Mouse (Mus musculus): ENCODE data around the gene Fam49a.
"Not testable (repeated sequence)": the region's sequence is repeated elsewhere in the genome, so short reads cannot be mapped to it uniquely, and the experiment has no call there.

The Fam49a gene

GRCm38 (mm10) chr12:12261987-12262971 is at the start of gene Fam49a:
Gene Fam49a, plus strand, starts transcription at chr12:12262139.
- DNase-seq (ENCODE audit: low read depth, low spot score): peak; percentile 24

DNA sequence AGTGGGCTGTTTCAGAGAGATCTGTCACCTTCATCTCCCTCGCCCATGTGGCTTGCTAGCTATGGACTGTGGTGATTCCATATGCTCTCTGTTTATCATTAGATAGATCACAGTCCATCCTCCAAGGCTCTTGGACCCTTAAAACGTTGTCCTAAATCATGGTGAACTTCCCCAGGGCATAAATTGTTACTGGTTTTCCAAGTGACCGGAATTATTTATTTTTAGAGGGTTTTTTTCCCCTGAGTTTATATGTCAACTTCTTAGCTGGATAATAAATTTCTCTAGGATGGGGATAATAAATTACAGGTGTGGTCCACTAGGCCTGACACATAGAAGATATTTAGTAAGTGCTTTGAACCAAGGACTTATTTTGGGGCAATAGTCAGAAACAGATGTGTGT is 48.4 kb upstream of the Fam49a start:
- DNase-seq (ENCODE audit: low read depth, low spot score): no peak

DNA sequence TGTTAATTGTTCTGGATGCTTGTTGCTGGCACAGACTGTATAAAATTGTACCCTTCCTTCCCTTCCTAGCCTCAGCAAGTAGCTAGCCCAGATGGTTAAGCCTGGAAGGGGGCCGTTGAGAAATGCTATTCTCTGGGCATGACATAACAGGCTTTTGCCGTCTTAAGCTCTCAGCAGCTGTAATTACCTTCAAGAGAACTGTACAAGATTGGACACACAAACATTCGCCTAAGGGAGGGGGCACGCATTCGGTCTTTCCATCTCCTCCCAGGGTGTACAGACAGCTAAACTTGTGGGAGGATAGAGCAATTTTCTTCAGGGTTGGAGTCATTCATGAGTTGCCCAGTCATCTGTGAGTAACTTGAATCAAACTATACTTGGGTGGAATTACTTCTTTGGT is 43.0 kb upstream of the Fam49a start:
- no peak for DNase-seq (ENCODE audit: low read depth, low spot score)

- no peak for DNase-seq (ENCODE audit: low read depth, low spot score)
These were observed 41.0 kb upstream of the Fam49a start for GRCm38 (mm10) chr12:12220755-12221496.

- no peak for DNase-seq (ENCODE audit: low read depth, low spot score)
These were observed 39.2 kb upstream of the Fam49a start for GRCm38 (mm10) chr12:12222585-12223290.

- no peak for DNase-seq (ENCODE audit: low read depth, low spot score)
These were observed 38.6 kb upstream of the Fam49a start for GRCm38 (mm10) chr12:12223336-12223735.

GRCm38 (mm10) chr12:12225706-12226105 is 36.2 kb upstream of the Fam49a start:
- DNase-seq (ENCODE audit: low read depth, low spot score): no peak

DNA sequence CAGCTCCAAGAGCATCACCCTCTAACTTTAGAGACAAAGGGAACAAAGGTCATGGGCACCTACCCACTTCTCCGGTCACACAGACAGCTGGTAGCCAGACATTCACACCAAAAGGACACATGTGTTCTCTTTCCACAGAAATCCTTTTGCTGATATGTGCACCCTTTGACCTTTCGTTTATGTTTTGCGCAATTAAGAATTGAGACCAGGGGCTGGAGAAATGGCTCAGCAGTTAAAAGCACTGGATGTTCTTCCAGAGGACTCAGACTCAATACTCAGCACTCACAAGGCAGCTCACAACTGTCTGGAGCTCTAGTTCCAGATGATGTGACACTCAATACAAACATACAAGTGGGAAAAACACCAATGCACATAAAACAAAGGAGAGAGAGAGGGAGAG is 34.3 kb upstream of the Fam49a start:
- DNase-seq (ENCODE audit: low read depth, low spot score): no peak

GRCm38 (mm10) chr12:12230031-12230557 is 31.8 kb upstream of the Fam49a start:
- DNase-seq (ENCODE audit: low read depth, low spot score): no peak

GRCm38 (mm10) chr12:12232097-12232496 is 29.8 kb upstream of the Fam49a start:
- DNase-seq (ENCODE audit: low read depth, low spot score): no peak

GRCm38 (mm10) chr12:12236978-12237377 is 25.0 kb upstream of the Fam49a start:
- DNase-seq (ENCODE audit: low read depth, low spot score): no peak

DNA sequence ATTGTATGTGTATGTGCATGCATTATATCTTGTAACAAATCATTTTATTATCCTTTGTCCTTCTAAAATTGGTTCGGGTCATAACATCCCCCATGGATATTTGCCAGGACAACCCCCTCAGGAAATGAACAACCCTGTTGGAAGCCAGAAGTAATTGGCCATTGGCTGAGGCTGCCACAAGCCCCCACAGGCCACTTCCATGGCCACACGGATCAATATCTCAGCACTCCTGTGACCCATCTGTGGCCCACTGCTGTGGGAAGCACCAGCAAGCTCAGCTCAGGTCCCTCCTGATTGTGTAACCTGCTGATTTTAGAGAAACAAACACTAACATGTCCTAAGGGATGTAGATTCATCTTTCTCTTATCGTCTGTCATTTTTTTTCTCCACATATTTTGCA is 22.4 kb upstream of the Fam49a start:
- DNase-seq (ENCODE audit: low read depth, low spot score): no peak

DNA sequence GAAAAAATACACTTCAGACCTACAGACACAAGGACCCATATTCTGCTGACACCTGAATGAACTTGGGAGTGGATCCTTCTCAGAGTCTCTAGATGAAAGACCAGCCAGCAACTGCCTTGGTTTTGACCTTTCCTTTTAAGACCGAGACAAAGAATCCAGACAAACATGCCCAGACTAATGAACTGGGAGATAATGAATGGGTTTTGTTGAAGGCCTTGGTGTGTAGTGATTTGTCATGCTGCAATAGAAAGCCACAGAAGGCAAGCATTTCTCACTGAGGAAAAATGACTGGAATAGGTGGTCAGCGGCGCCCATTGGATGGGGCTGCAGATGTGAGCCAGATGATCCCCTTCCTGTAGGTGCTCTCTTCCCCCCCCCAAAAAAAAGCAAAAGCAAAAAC is 18.8 kb upstream of the Fam49a start:
- no peak for DNase-seq (ENCODE audit: low read depth, low spot score)

GRCm38 (mm10) chr12:12247023-12247422 is 14.9 kb upstream of the Fam49a start:
- DNase-seq (ENCODE audit: low read depth, low spot score): not testable (repeated sequence)

GRCm38 (mm10) chr12:12249521-12249920 is 12.4 kb upstream of the Fam49a start:
- DNase-seq (ENCODE audit: low read depth, low spot score): no peak

- no peak for DNase-seq (ENCODE audit: low read depth, low spot score)
These were observed 8.4 kb upstream of the Fam49a start for GRCm38 (mm10) chr12:12253526-12253925.

DNA sequence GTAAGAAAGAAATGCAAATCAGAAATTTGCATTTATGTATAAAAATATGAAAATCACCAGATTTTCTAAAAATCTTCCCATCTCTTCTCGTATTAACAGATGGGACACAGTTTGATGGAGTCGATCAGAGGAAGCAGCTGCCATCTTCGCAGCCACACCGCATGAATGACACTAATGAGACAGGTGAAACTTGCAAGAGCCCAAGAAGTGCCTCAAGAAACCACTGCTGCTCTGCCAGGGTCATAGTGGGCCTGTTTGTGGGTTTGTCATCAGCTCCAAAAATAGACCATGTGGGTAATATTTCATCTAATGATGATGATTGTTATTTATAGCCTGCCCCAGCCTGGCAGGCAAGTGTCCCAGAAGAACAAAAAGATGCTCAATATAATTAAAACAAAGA is 7.8 kb upstream of the Fam49a start:
- no peak for DNase-seq (ENCODE audit: low read depth, low spot score)

- no peak for DNase-seq (ENCODE audit: low read depth, low spot score)
These were observed 669 bp upstream of the Fam49a start for GRCm38 (mm10) chr12:12260979-12261960.

GRCm38 (mm10) chr12:12263371-12263791 is 1.4 kb downstream of the Fam49a start:
- no peak for DNase-seq (ENCODE audit: low read depth, low spot score)

- DNase-seq (ENCODE audit: low read depth, low spot score): no peak
These were observed 2.2 kb downstream of the Fam49a start for GRCm38 (mm10) chr12:12264151-12264550.

Data from WW6 (cell line).